Mouse (Mus musculus) C2C12 (cell line): Measurements from ENCODE around the gene Pbld1. TPM values are rescaled to one million over a fixed set of nuclear protein-coding genes. Genes with fewer than 3 reads are reported as not detected.

ENCODE experiments used
- H3K27me3 ChIP-seq: one replicate; pipeline ENCODE4 v1.6.1; 2011; ENCODE audit not compliant: control insufficient read depth, insufficient read depth, insufficient read length
- H3K36me3 ChIP-seq: one replicate; pipeline ENCODE4 v1.6.1; 2011; ENCODE audit not compliant: control insufficient read depth, insufficient read depth
- H3K4me3 ChIP-seq: one replicate; pipeline ENCODE4 v1.5.1; 2011; ENCODE audit warnings: mild to moderate bottlenecking, control low read depth; ENCODE audit not compliant: poor library complexity, insufficient read depth, severe bottlenecking
- H3K79me2 ChIP-seq: one replicate; pipeline ENCODE4 v1.6.1; 2011; ENCODE audit not compliant: control insufficient read depth, insufficient read depth
- H3K79me3 ChIP-seq: one replicate; pipeline ENCODE4 v1.6.1; 2011; ENCODE audit warnings: low read depth, control low read depth
- H3ac ChIP-seq: one replicate; pipeline ENCODE3; 2011; ENCODE audit warnings: low read depth; ENCODE audit not compliant: control insufficient read depth, insufficient read length
- CEBPB ChIP-seq: IDR thresholded peaks from one replicate; pipeline ENCODE4 v1.6.1; 2011; ENCODE audit warnings: low read depth, mild to moderate bottlenecking, control low read depth, moderate library complexity
- CTCF ChIP-seq: IDR thresholded peaks from one replicate; pipeline ENCODE4 v1.5.1; 2011; ENCODE audit not compliant: control insufficient read depth, insufficient read depth, insufficient read length
- FOSL1 ChIP-seq: IDR thresholded peaks from one replicate; pipeline ENCODE4 v1.8.0; 2011; ENCODE audit warnings: mild to moderate bottlenecking, low read length; ENCODE audit not compliant: poor library complexity, insufficient read depth, severe bottlenecking
- MAX ChIP-seq: IDR thresholded peaks from one replicate; pipeline ENCODE4 v1.6.1; 2011; ENCODE audit warnings: mild to moderate bottlenecking, control low read depth
- MYOD1 ChIP-seq: IDR thresholded peaks from one replicate; pipeline ENCODE4 v1.6.1; 2011; ENCODE audit warnings: low read depth; ENCODE audit not compliant: control insufficient read depth, insufficient read length
- MYOG ChIP-seq: IDR thresholded peaks from one replicate; pipeline ENCODE4 v1.6.1; 2011; ENCODE audit not compliant: control insufficient read depth, insufficient read length; ENCODE audit errors: extremely low read depth
- USF1 ChIP-seq: IDR thresholded peaks from one replicate; pipeline ENCODE4 v1.6.1; 2011; ENCODE audit warnings: low read depth, mild to moderate bottlenecking, control low read depth, moderate library complexity
- polyA plus RNA-seq: library from polyadenylated mRNA; unstranded; fragments of >200 nt; fragmentation: generic; extraction: Trizol; gene quantifications from one replicate; pipeline ENCODE4 v1.2.1, GENCODE M21; 2012; ENCODE audit warnings: missing spikeins

Pbld1 gene
- polyA plus RNA-seq, 1 experiment, result 1.4 TPM

- H3K27me3 ChIP-seq, result no peaks in the 10 kb centered on the region
- H3ac ChIP-seq, result no peak overlapping the region
- peaks cover 28% of the 10 kb centered on the region for H3K36me3 ChIP-seq
- H3K79me3 ChIP-seq, result peaks cover 61% of the 10 kb centered on the region
- H3K4me3 ChIP-seq, result peak overlapping the region; percentile 72
- H3K79me2 ChIP-seq, result peaks cover 69% of the 10 kb centered on the region
- no peak for TF ChIP-seq MYOG
- TF ChIP-seq MYOD1, result no peak
- TF ChIP-seq USF1, result no peak
- no peak for TF ChIP-seq FOSL1
- TF ChIP-seq CTCF, result no peak
- no peak for TF ChIP-seq CEBPB
- no peak for TF ChIP-seq MAX
These were observed 38.3 kb upstream of the Pbld1 start for GRCm38 (mm10) chr10:63021702-63022101.

GRCm38 (mm10) chr10:63022541-63023120 is 37.3 kb upstream of the Pbld1 start:
- H3ac ChIP-seq, result peak overlapping the region; percentile 98
- H3K36me3 ChIP-seq, result peaks cover 19% of the 10 kb centered on the region
- peaks cover 60% of the 10 kb centered on the region for H3K79me2 ChIP-seq
- peak overlapping the region; percentile 72 for H3K4me3 ChIP-seq
- H3K27me3 ChIP-seq, result no peaks in the 10 kb centered on the region
- TF ChIP-seq MAX (no peak), CTCF (no peak), MYOD1 (no peak), MYOG (no peak), USF1 (no peak), CEBPB (no peak), FOSL1 (no peak)
- H3K79me3 ChIP-seq, result peaks cover 52% of the 10 kb centered on the region

GRCm38 (mm10) chr10:63023121-63023748 is 36.7 kb upstream of the Pbld1 start:
- Histone ChIP-seq H3K79me2 (peaks cover 54% of the 10 kb centered on the region), H3K79me3 (peaks cover 47% of the 10 kb centered on the region)

GRCm38 (mm10) chr10:63023749-63024579 is 36.0 kb upstream of the Pbld1 start, which contains the start of the genes Hnrnph3 and Pbld2:
Gene Hnrnph3 (minus strand): TSS chr10:63024217.
Gene Pbld2 (plus strand): TSS chr10:63024315.
- no peaks in the 10 kb centered on the region for H3K27me3 ChIP-seq
- peak within 1 kb of the TSS; percentile 98 for H3ac ChIP-seq
- peaks cover 6% of the 10 kb centered on the region for H3K36me3 ChIP-seq
- H3K79me2 ChIP-seq, result peaks cover 47% of the 10 kb centered on the region
- TF ChIP-seq FOSL1 (no peak), CTCF (no peak), MAX (peak; percentile 86), MYOD1 (no peak), MYOG (no peak), USF1 (peak; percentile 87), CEBPB (peak; percentile 86)
- H3K4me3 ChIP-seq, result peak within 1 kb of the TSS; percentile 72
- peaks cover 39% of the 10 kb centered on the region for H3K79me3 ChIP-seq

More at GRCm38 (mm10) chr10:63023121-63023748, 36.7 kb upstream of the Pbld1 start:
- peak overlapping the region; percentile 98 for H3ac ChIP-seq
- peaks cover 13% of the 10 kb centered on the region for H3K36me3 ChIP-seq
- no peaks in the 10 kb centered on the region for H3K27me3 ChIP-seq
- no peak for TF ChIP-seq MYOD1
- no peak for TF ChIP-seq CEBPB
- no peak for TF ChIP-seq CTCF
- no peak for TF ChIP-seq MAX
- H3K4me3 ChIP-seq, result peak overlapping the region; percentile 72

GRCm38 (mm10) chr10:63024580-63024910 is 35.4 kb upstream of the Pbld1 start:
- Histone ChIP-seq H3K27me3 (no peaks in the 10 kb centered on the region), H3K4me3 (peak overlapping the region; percentile 72), H3K79me3 (peaks cover 34% of the 10 kb centered on the region), H3K36me3 (no peaks in the 10 kb centered on the region), H3ac (peak overlapping the region; percentile 79), H3K79me2 (peaks cover 41% of the 10 kb centered on the region)
- TF ChIP-seq CTCF, result no peak
- TF ChIP-seq USF1, result no peak
- TF ChIP-seq MYOD1, result no peak
